Mouse (Mus musculus): ENCODE measurements around the gene Ankrd1. TPM values are rescaled to one million over a fixed set of nuclear protein-coding genes. Genes with fewer than 3 reads are reported as not detected.

The Ankrd1 gene
- polyA plus RNA-seq (2012; rRNA removed), result not detected in 2 replicates

DNA sequence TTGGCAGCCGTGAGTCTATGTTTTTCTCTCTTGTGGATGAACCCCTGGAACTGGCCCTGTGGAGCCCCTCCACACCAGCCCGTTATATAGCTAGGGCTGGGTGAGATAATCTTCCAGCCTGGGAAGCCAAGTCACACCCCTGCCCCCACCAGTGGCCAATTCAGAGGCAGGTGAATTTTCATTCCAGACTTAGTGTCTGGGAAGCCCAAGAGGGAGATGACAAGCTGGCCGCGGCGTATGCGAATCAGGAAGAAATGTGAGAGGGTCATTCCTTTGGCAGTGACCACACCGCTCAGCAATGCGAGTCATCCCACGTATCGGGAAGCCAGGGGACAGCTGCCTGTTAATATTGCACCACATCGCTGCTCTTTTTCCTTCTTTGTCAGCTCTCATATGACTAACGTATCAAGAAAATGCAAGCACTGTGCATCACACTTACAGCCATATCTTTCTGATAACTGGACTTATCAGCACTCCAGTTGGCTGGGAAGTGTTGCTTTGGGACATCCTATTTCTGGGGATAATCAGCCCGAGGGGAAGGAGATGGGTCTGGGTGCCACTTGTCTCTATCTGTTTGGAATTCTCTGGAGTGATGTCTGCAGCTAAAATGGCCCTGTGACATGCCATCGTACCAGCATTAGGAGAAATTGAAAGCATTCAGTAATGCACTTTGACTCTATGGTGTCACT lies at the start of gene Ankrd1:
Gene Ankrd1, minus strand, starts transcription at position 317 of the 689 bp plus-strand sequence.
- no peak for TF ChIP-seq CTCF (IDR thresholded peaks at IDR 0.05; ENCODE audit: extremely low read depth, insufficient read length, insufficient replicate concordance, low read depth, low read length)
- TF ChIP-seq POLR2A (IDR thresholded peaks at IDR 0.05; ENCODE audit: low read depth, low read length), result no peak
- H3K36me3 ChIP-seq (ENCODE audit: control insufficient read depth, insufficient read depth, low read length), result no peaks in the 10 kb centered on the region
- WGBS, result 59% methylated on average over 14 of the region's 14 CpGs

DNA sequence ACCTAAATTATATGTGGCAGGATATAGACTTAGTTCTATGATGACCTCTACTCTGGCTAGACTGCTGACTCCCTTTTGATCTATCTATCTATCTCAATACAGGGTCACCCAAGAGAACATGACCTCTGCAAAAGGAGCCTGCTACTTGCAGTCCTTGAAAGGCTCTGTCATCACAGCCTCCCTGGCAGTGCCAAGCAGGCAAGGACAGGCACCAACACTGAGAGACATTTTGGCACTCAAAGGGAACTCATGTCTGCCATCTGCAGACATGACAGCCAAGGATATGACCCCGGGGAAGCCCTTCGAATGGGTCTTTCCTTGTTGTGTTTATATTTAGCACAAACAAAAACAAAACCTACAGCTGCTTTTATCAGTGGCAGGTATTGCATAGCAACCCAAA lies 49.2 kb upstream of the Ankrd1 start:
- WGBS, result 81% methylated on average over 2 of the region's 2 CpGs
- Histone ChIP-seq H3K4me1 (ENCODE audit: control insufficient read depth, insufficient read depth, insufficient read length, low read length) (no peaks in the 10 kb centered on the region), H3K4me3 (ENCODE audit: low read depth, low read length) (no peak overlapping the region), H3K36me3 (ENCODE audit: control insufficient read depth, insufficient read depth, low read length) (no peaks in the 10 kb centered on the region), H3K27ac (ENCODE audit: insufficient read depth, low read depth, low read length) (no peak overlapping the region), H3K27me3 (ENCODE audit: control insufficient read depth, insufficient read depth, low read length) (no peaks in the 10 kb centered on the region; the same call in 1 of the 2 replicates)
- TF ChIP-seq POLR2A (IDR thresholded peaks at IDR 0.05; ENCODE audit: low read depth, low read length) (no peak), CTCF (IDR thresholded peaks at IDR 0.05; ENCODE audit: extremely low read depth, insufficient read length, insufficient replicate concordance, low read depth, low read length) (no peak)

More for the DNA sequence above, at the start of gene Ankrd1:
- Histone ChIP-seq H3K27ac (ENCODE audit: insufficient read depth, low read depth, low read length) (no peak within 1 kb of the TSS), H3K27me3 (ENCODE audit: control insufficient read depth, insufficient read depth, low read length) (no peaks in the 10 kb centered on the region), H3K4me1 (ENCODE audit: control insufficient read depth, insufficient read depth, insufficient read length, low read length) (no peaks in the 10 kb centered on the region), H3K4me3 (ENCODE audit: low read depth, low read length) (no peak within 1 kb of the TSS)

DNA sequence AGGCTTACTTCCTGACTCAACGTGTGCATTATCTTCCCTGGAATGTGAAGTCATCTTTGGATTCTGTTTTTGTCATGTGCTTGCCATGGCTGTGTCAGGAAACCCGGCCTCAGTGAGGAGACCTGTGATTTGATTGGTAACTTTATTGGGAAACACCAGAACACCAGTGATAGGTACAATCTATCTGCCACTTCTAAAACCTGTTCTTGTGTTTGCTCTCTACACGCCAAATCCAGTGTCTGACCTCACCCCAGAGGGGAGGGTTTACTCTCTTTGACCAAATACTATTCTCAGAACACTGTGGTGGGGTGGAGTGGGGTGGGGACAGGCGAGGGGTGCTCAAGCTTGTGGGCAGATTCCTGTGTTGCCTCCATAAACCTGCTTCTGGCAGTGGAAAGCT lies 48.2 kb upstream of the Ankrd1 start:
- Histone ChIP-seq H3K4me3 (ENCODE audit: low read depth, low read length) (no peak overlapping the region), H3K4me1 (ENCODE audit: control insufficient read depth, insufficient read depth, insufficient read length, low read length) (no peaks in the 10 kb centered on the region), H3K36me3 (ENCODE audit: control insufficient read depth, insufficient read depth, low read length) (no peaks in the 10 kb centered on the region), H3K27me3 (ENCODE audit: control insufficient read depth, insufficient read depth, low read length) (no peaks in the 10 kb centered on the region; the same call in 1 of the 2 replicates), H3K27ac (ENCODE audit: insufficient read depth, low read depth, low read length) (no peak overlapping the region)
- WGBS, result 34% methylated on average over 4 of the region's 4 CpGs
- TF ChIP-seq CTCF (IDR thresholded peaks at IDR 0.05; ENCODE audit: extremely low read depth, insufficient read length, insufficient replicate concordance, low read depth, low read length) (no peak), POLR2A (IDR thresholded peaks at IDR 0.05; ENCODE audit: low read depth, low read length) (no peak)

DNA sequence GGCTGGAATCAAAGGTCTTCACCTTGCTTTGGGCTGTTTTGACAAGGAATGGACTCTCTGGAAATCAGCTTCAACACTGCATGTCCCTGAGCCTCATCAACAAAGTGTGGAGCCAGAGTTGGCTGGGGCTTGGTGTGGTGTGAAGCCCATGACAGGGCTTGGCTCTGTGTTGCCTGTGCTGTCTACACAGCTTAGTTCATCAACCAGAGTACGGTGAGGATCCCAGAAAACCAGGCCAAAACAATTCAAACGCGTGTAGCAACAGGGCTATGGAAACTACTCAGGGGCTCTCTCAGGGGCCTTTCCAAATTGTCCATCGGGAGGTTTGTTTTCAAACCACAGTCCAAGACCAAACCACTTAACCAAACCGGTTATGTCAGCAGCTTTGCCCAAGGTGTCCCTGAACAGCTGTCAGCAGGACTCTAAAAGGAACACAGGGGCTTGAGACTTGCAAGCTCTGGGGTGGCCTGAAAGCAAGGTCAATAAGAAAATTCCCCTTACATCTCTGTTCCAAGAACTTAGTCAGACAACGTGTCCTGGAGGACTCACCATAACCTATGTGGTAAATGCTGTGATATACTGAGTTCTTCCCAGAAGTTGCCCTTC lies 47.5 kb upstream of the Ankrd1 start:
- 80% methylated on average over 6 of the region's 6 CpGs for WGBS
- TF ChIP-seq POLR2A (IDR thresholded peaks at IDR 0.05; ENCODE audit: low read depth, low read length), result no peak
- no peak for TF ChIP-seq CTCF (IDR thresholded peaks at IDR 0.05; ENCODE audit: extremely low read depth, insufficient read length, insufficient replicate concordance, low read depth, low read length)
- H3K36me3 ChIP-seq (ENCODE audit: control insufficient read depth, insufficient read depth, low read length), result no peaks in the 10 kb centered on the region
- H3K4me3 ChIP-seq (ENCODE audit: low read depth, low read length), result no peak overlapping the region
- H3K27ac ChIP-seq (ENCODE audit: insufficient read depth, low read depth, low read length), result no peak overlapping the region
- no peaks in the 10 kb centered on the region for H3K4me1 ChIP-seq (ENCODE audit: control insufficient read depth, insufficient read depth, insufficient read length, low read length)
- no peaks in the 10 kb centered on the region; the same call in 1 of the 2 replicates for H3K27me3 ChIP-seq (ENCODE audit: control insufficient read depth, insufficient read depth, low read length)

DNA sequence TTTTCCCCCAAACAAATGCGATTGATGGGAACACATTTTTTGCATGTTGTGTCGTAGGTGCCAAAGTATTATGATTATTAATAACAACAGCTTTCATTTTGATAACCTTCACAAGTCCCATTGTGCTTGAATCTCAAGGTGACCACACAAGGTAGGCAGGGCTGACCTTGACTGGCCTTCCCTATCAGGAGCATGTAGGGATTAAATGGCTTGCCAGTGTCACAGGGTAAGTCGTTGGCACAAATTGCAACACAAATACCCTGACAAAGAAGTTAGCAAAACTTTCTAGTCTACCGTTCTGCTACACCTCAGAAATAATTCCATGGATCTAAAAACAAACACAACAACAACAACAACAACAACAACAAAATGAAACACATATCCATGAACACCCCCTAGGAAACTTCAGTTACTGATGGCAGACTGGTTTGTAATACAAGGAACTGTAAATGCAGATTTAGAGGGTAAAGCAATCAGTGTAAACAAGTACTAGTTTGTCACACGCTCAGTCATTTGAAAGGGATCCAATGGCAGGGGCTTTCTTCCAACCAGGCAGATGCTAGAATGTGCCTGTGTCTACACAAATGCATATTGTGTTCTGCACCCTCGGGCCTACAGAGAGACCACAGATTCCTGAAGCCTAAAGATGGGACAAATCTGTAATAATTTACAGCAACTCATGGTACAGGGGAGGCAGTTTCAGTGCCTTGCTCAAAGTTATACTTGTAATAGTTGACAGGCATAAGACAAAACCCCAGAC lies 46.7 kb upstream of the Ankrd1 start:
- Histone ChIP-seq H3K4me3 (ENCODE audit: low read depth, low read length) (no peak overlapping the region), H3K27ac (ENCODE audit: insufficient read depth, low read depth, low read length) (no peak overlapping the region), H3K27me3 (ENCODE audit: control insufficient read depth, insufficient read depth, low read length) (no peaks in the 10 kb centered on the region; the same call in 1 of the 2 replicates), H3K36me3 (ENCODE audit: control insufficient read depth, insufficient read depth, low read length) (no peaks in the 10 kb centered on the region), H3K4me1 (ENCODE audit: control insufficient read depth, insufficient read depth, insufficient read length, low read length) (no peaks in the 10 kb centered on the region)
- WGBS, result 75% methylated on average over 6 of the region's 6 CpGs
- TF ChIP-seq POLR2A (IDR thresholded peaks at IDR 0.05; ENCODE audit: low read depth, low read length) (no peak), CTCF (IDR thresholded peaks at IDR 0.05; ENCODE audit: extremely low read depth, insufficient read length, insufficient replicate concordance, low read depth, low read length) (no peak)

DNA sequence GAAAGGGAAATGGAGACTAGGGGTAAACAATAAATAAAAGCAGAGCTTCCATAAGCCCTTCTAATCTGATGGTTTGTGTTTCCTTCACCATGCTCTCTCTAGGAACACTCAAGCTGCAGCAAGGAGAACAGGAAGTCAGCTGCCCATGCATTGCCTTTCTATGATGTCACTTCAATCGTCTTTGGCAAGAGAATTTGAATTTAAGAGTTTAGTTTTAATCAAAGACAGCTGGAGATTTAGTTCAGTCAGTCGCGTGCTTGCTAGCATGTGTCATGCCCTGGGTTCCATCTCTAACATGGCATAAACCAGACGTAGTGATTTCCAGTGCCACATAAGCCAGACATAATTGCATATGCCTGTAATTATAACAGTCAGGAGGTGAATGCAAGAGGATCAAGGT lies 45.5 kb upstream of the Ankrd1 start:
- H3K27me3 ChIP-seq (ENCODE audit: control insufficient read depth, insufficient read depth, low read length), result no peaks in the 10 kb centered on the region; the same call in 1 of the 2 replicates
- TF ChIP-seq CTCF (IDR thresholded peaks at IDR 0.05; ENCODE audit: extremely low read depth, insufficient read length, insufficient replicate concordance, low read depth, low read length), result no peak
- TF ChIP-seq POLR2A (IDR thresholded peaks at IDR 0.05; ENCODE audit: low read depth, low read length), result no peak
- no peak overlapping the region for H3K27ac ChIP-seq (ENCODE audit: insufficient read depth, low read depth, low read length)
- no peaks in the 10 kb centered on the region for H3K36me3 ChIP-seq (ENCODE audit: control insufficient read depth, insufficient read depth, low read length)
- WGBS, result 73% methylated on average over 4 of the region's 4 CpGs
- H3K4me3 ChIP-seq (ENCODE audit: low read depth, low read length), result no peak overlapping the region
- H3K4me1 ChIP-seq (ENCODE audit: control insufficient read depth, insufficient read depth, insufficient read length, low read length), result no peaks in the 10 kb centered on the region

Measured in small intestine, adult 2 months (tissue).